Mouse (Mus musculus): ENCODE data around the gene Ccdc85c.

GRCm38 (mm10) chr12:108273466-108274312 lies 1.5 kb downstream of the Ccdc85c start:
- TF ChIP-seq CTCF (IDR thresholded peaks at IDR 0.05; ENCODE audit: extremely low read depth, insufficient read depth, insufficient read length, insufficient replicate concordance) (no peak), POLR2A (IDR thresholded peaks at IDR 0.05; ENCODE audit: low read depth, low read length) (no peak)
